Mouse (Mus musculus): Measurements from ENCODE around the gene Hist2h2ac. TPM values are rescaled to one million over a fixed set of nuclear protein-coding genes. Genes with fewer than 3 reads are reported as not detected.

The Hist2h2ac gene
- polyA plus RNA-seq, 1 experiment from 2014 or later: 11.6 TPM

- peak; percentile 83 for ATAC-seq (ENCODE audit: low FRiP score, low read depth)
- Histone ChIP-seq H3K4me3 (peak overlapping the region; percentile 57), H3K36me3 (no peaks in the 10 kb centered on the region)
Observed at GRCm38 (mm10) chr3:96262216-96262875, 41.7 kb upstream of the Hist2h2ac start.

DNA sequence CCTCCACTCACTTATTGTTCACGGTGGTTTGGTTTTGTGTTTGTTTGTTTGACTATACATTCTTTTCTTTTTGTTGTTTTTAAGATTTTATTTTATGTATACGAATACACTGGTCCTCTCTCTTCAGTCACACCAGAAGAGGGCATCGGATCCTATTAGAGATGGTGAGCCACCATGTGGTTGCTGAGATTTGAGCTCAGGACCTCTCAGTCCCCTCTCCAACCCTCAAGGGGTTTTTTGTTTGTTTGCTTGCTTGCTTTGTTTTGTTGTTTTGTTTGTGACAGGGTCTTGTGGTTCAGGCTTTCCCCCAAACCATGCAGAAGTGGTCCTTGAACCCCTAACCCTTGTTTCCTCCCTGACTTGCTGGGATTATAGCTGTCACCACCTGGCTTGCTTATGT, 40.9 kb upstream of the Hist2h2ac start:
- Histone ChIP-seq H3K27me3 (no peaks in the 10 kb centered on the region), H3K9ac (replicated peaks) (peak overlapping the region; percentile 87), H3K4me3 (peak overlapping the region; percentile 57), H3K9me3 (no peaks in the 10 kb centered on the region), H3K4me1 (peaks cover 24% of the 10 kb centered on the region), H3K36me3 (no peaks in the 10 kb centered on the region), H3K4me2 (replicated peaks) (peak overlapping the region; percentile 85), H3K27ac (replicated peaks) (peak overlapping the region; percentile 98)
- 52% methylated on average over 3 of the region's 3 CpGs for WGBS
- ATAC-seq (ENCODE audit: low FRiP score, low read depth): no peak

More at GRCm38 (mm10) chr3:96262216-96262875, 41.7 kb upstream of the Hist2h2ac start:
- 1% methylated on average over 19 of the region's 19 CpGs for WGBS
- Histone ChIP-seq H3K4me2 (replicated peaks) (peak overlapping the region; percentile 85), H3K9me3 (no peaks in the 10 kb centered on the region), H3K4me1 (peaks cover 26% of the 10 kb centered on the region), H3K9ac (replicated peaks) (peak overlapping the region; percentile 87), H3K27me3 (no peaks in the 10 kb centered on the region), H3K27ac (replicated peaks) (peak overlapping the region; percentile 98)

DNA sequence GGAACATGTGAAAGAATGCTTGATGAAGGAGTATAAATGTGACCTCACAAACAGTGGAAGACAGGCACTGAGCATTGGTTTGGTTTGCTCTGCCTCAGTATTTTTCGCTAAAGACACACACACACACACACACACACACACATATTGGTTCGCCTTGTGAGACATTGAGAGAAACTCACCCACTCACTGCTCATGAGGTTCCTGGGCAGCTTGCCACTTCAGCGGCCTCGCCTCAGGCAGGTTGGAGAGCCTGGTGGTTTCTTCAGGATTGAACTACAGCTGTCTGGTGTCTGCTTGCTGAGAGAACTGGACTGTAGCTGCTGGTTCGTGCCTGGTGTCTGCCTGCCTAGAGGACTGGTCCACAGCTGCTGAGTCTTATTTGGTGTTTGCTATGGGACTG, 39.5 kb upstream of the Hist2h2ac start:
- 93% methylated on average over 5 of the region's 5 CpGs for WGBS

GRCm38 (mm10) chr3:96257190-96257589, 36.5 kb upstream of the Hist2h2ac start:
- H3K9ac ChIP-seq (replicated peaks): no peak overlapping the region
- no peak for ATAC-seq (ENCODE audit: low FRiP score, low read depth)
- no peaks in the 10 kb centered on the region for H3K9me3 ChIP-seq
- 86% methylated on average over 3 of the region's 3 CpGs for WGBS
- peaks cover 6% of the 10 kb centered on the region; the same call in 1 of the 2 replicates for H3K4me1 ChIP-seq
- H3K27me3 ChIP-seq: no peaks in the 10 kb centered on the region
- H3K36me3 ChIP-seq: no peaks in the 10 kb centered on the region
- H3K27ac ChIP-seq (replicated peaks): no peak overlapping the region
- no peak overlapping the region for H3K4me3 ChIP-seq
- H3K4me2 ChIP-seq (replicated peaks): no peak overlapping the region

More for the DNA sequence above, 39.5 kb upstream of the Hist2h2ac start:
- H3K9me3 ChIP-seq: no peaks in the 10 kb centered on the region
- no peak for ATAC-seq (ENCODE audit: low FRiP score, low read depth)
- H3K9ac ChIP-seq (replicated peaks): no peak overlapping the region
- H3K27me3 ChIP-seq: no peaks in the 10 kb centered on the region
- H3K36me3 ChIP-seq: no peaks in the 10 kb centered on the region
- H3K27ac ChIP-seq (replicated peaks): no peak overlapping the region
- no peak overlapping the region for H3K4me3 ChIP-seq
- H3K4me1 ChIP-seq: peaks cover 24% of the 10 kb centered on the region
- no peak overlapping the region for H3K4me2 ChIP-seq (replicated peaks)

DNA sequence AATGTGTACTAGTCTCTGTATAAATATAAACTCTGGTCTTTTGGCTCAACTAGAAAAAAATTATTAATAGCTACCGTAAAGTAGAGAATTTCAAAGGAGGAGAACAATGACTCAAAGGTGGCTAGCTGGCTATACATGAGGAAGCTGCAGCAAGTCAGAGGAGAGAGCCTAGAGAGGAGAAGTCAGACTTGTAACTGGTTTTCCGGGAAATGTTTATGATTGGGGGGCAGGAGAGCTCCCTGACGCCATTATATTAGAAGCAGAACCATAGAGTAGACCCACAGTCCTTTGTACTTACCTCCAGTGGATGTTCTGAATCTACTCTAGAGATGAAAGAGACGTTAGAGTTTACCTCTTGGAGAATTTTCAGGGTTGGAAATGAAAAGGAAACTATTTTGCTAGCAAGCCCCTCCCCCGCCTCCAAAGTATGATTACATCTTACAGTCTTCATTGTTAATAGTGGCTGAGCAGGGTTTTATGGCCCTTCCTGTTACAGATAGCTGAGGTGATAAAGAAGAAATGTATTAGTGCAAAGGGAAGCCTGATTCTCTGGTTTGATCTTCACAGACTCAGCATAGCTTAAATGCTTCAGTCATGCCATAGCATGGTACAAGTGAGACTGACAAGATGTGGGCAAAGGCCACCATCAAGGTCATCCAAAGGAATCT, 35.4 kb upstream of the Hist2h2ac start:
- 82% methylated on average over 5 of the region's 5 CpGs for WGBS
- no peak overlapping the region for H3K27ac ChIP-seq (replicated peaks)
- H3K9ac ChIP-seq (replicated peaks): no peak overlapping the region
- H3K27me3 ChIP-seq: no peaks in the 10 kb centered on the region
- no peaks in the 10 kb centered on the region for H3K9me3 ChIP-seq
- H3K4me2 ChIP-seq (replicated peaks): no peak overlapping the region
- ATAC-seq (ENCODE audit: low FRiP score, low read depth): no peak
- no peak overlapping the region for H3K4me3 ChIP-seq
- H3K4me1 ChIP-seq: no peaks in the 10 kb centered on the region
- H3K36me3 ChIP-seq: no peaks in the 10 kb centered on the region

- 42% methylated on average over 10 of the region's 10 CpGs for WGBS
Observed at GRCm38 (mm10) chr3:96254683-96255355, 34.1 kb upstream of the Hist2h2ac start.

GRCm38 (mm10) chr3:96251787-96252186, 31.1 kb upstream of the Hist2h2ac start:
- ATAC-seq (ENCODE audit: low FRiP score, low read depth): no peak
- H3K4me1 ChIP-seq: peaks cover 18% of the 10 kb centered on the region
- no peaks in the 10 kb centered on the region for H3K9me3 ChIP-seq
- WGBS: 94% methylated on average over 3 of the region's 3 CpGs
- H3K36me3 ChIP-seq: no peaks in the 10 kb centered on the region
- H3K27me3 ChIP-seq: no peaks in the 10 kb centered on the region
- no peak overlapping the region for H3K27ac ChIP-seq (replicated peaks)
- no peak overlapping the region for H3K4me3 ChIP-seq
- no peak overlapping the region for H3K4me2 ChIP-seq (replicated peaks)
- H3K9ac ChIP-seq (replicated peaks): no peak overlapping the region

More at GRCm38 (mm10) chr3:96254683-96255355, 34.1 kb upstream of the Hist2h2ac start:
- no peaks in the 10 kb centered on the region for H3K4me1 ChIP-seq
- no peaks in the 10 kb centered on the region for H3K27me3 ChIP-seq
- no peak overlapping the region for H3K4me3 ChIP-seq
- no peaks in the 10 kb centered on the region for H3K36me3 ChIP-seq
- no peak overlapping the region for H3K4me2 ChIP-seq (replicated peaks)
- H3K27ac ChIP-seq (replicated peaks): no peak overlapping the region
- no peak for ATAC-seq (ENCODE audit: low FRiP score, low read depth)
- no peak overlapping the region for H3K9ac ChIP-seq (replicated peaks)
- H3K9me3 ChIP-seq: no peaks in the 10 kb centered on the region

DNA sequence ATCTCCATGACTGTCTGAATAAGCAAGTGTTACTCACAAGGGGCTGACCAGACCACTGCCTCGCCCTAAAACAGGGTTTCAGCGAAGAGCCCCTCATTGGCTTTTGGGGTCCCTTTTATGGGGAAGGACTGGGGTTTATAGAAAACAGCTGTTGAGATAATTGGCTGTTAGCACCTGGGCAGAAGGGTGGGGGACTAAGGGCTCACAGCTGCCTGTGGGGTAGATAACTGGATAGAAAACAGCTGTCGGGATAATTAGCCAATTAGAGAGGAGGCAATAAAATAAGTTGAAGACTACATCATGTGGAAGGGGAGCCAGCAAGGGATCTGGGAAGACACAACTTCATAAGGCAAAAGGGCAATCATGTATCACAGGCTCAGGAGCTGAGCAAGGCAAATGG, 30.2 kb upstream of the Hist2h2ac start:
- Histone ChIP-seq H3K27me3 (no peaks in the 10 kb centered on the region), H3K36me3 (no peaks in the 10 kb centered on the region), H3K4me1 (peaks cover 18% of the 10 kb centered on the region), H3K9ac (replicated peaks) (no peak overlapping the region), H3K9me3 (no peaks in the 10 kb centered on the region), H3K4me3 (no peak overlapping the region), H3K4me2 (replicated peaks) (no peak overlapping the region), H3K27ac (replicated peaks) (no peak overlapping the region)
- no peak for ATAC-seq (ENCODE audit: low FRiP score, low read depth)
- WGBS: 83% methylated on average over 3 of the region's 3 CpGs

DNA sequence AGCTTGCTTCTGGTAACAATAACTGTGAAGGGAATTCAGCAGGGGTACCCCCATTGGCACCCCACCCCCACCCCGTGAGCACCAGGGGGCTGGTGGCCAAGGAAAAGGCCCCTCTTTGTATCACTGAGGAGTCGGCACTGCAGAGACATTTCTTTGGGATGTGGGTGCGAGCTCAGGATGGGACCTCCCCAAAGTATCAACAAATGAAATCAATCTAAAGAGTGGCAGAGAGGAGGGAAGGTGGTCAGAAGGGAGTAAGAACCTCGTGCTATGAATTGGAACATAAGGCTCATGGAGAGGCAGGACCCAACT, 28.3 kb upstream of the Hist2h2ac start:
- H3K4me1 ChIP-seq: peaks cover 25% of the 10 kb centered on the region
- no peaks in the 10 kb centered on the region for H3K27me3 ChIP-seq
- no peak for ATAC-seq (ENCODE audit: low FRiP score, low read depth)
- H3K4me3 ChIP-seq: no peak overlapping the region
- H3K9ac ChIP-seq (replicated peaks): no peak overlapping the region
- WGBS: 57% methylated on average over 4 of the region's 4 CpGs
- H3K36me3 ChIP-seq: no peaks in the 10 kb centered on the region
- 0 out of 2 replicates have a peak overlapping the region, but pooled peaks have one; percentile 20 for H3K27ac ChIP-seq (replicated peaks)
- H3K4me2 ChIP-seq (replicated peaks): peak overlapping the region; percentile 55
- no peaks in the 10 kb centered on the region for H3K9me3 ChIP-seq

- no peaks in the 10 kb centered on the region for H3K36me3 ChIP-seq
- H3K27ac ChIP-seq (replicated peaks): 0 out of 2 replicates have a peak overlapping the region, but pooled peaks have one; percentile 20
- ATAC-seq (ENCODE audit: low FRiP score, low read depth): no peak
- no peaks in the 10 kb centered on the region for H3K27me3 ChIP-seq
- no peaks in the 10 kb centered on the region for H3K9me3 ChIP-seq
- H3K4me2 ChIP-seq (replicated peaks): peak overlapping the region; percentile 55
- WGBS: 53% methylated on average over 6 of the region's 6 CpGs
- peaks cover 27% of the 10 kb centered on the region for H3K4me1 ChIP-seq
- H3K9ac ChIP-seq (replicated peaks): no peak overlapping the region
- peak overlapping the region; percentile 41 for H3K4me3 ChIP-seq
Observed at GRCm38 (mm10) chr3:96248141-96249033, 27.7 kb upstream of the Hist2h2ac start.

DNA sequence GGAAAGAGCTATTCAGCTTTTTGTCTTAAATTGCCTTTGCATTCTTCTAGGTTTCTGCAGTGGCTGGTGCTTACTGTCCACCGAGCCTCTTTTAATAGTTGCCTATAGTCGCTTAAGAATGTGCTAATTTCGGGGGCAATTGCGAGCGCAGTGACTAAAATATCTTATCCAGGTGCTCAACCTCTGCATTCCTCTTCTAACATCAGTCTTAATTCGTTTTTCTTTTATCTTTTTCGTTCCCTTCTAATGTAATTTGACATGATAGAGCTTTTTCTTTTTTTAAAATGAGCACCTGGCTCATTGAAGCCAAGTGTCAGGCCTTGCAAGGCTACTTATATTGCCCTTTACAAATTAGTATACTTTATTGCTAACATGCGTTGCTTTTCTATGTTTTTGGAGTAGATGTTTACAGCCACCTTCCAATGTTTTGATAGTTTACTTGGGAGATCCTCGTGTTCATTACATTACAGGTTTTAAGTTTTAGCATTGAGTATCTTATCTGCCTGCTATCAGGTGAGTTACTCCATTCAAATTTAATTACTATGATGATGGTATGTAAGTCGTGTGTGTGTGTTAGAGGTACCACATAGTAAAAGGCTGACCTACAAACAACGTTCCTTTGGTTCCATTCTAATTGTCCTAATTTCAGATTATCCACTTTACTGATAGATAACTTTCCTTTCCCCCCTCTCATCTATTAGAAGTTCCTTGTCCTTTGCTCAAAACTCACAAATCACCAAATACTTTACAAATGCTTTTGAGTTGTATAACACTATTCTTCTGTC, 26.9 kb upstream of the Hist2h2ac start:
- 2% methylated on average over 11 of the region's 11 CpGs for WGBS
- H3K36me3 ChIP-seq: no peaks in the 10 kb centered on the region
- peak overlapping the region; percentile 56; the same call in 1 of the 2 replicates for H3K9ac ChIP-seq (replicated peaks)
- peak overlapping the region; percentile 41 for H3K4me3 ChIP-seq
- no peak for ATAC-seq (ENCODE audit: low FRiP score, low read depth)
- H3K9me3 ChIP-seq: no peaks in the 10 kb centered on the region
- H3K27me3 ChIP-seq: no peaks in the 10 kb centered on the region
- peak overlapping the region; percentile 66 for H3K27ac ChIP-seq (replicated peaks)
- peaks cover 27% of the 10 kb centered on the region for H3K4me1 ChIP-seq
- peak overlapping the region; percentile 55 for H3K4me2 ChIP-seq (replicated peaks)
